Mouse (Mus musculus) v-Abl transformed pro-B cells (cell line): ENCODE results near the gene Tbc1d8.

ENCODE experiments used
- in situ Hi-C, 2 experiments: fragments of 400-800 bp; cut with MboI; formaldehyde crosslinking; loops; one replicate each; pipeline ENCODE4 v1.15.1; 2025; ENCODE audit not compliant: unreplicated experiment in 2 of 2

Tbc1d8 gene

GRCm38 (mm10) chr1:39482115-39482815 is 3.7 kb upstream of the Tbc1d8 start:
- in situ Hi-C loops = no loop called here

GRCm38 (mm10) chr1:39479254-39479653 is 699 bp upstream of the Tbc1d8 start:
- in situ Hi-C loops = no loop called here

GRCm38 (mm10) chr1:39478896-39479200 is 293 bp upstream of the Tbc1d8 start:
- in situ Hi-C loops = no loop called here

GRCm38 (mm10) chr1:39477064-39477463 is 1.5 kb downstream of the Tbc1d8 start:
- in situ Hi-C loops = no loop called here

- in situ Hi-C loops = no loop called here
These were observed 2.2 kb downstream of the Tbc1d8 start for GRCm38 (mm10) chr1:39476341-39476740.

- in situ Hi-C loops = no loop called here
These were observed 4.0 kb downstream of the Tbc1d8 start for GRCm38 (mm10) chr1:39474516-39474915.

GRCm38 (mm10) chr1:39471298-39471902 is 7.2 kb downstream of the Tbc1d8 start:
- in situ Hi-C loops = no loop called here

- in situ Hi-C loops = no loop called here
These were observed 9.6 kb downstream of the Tbc1d8 start for GRCm38 (mm10) chr1:39468982-39469381.

GRCm38 (mm10) chr1:39466526-39466925 is 12.0 kb downstream of the Tbc1d8 start:
- in situ Hi-C loops = no loop called here

GRCm38 (mm10) chr1:39464760-39465159 is 13.8 kb downstream of the Tbc1d8 start:
- in situ Hi-C loops = no loop called here

- in situ Hi-C loops = no loop called here
These were observed 15.6 kb downstream of the Tbc1d8 start for GRCm38 (mm10) chr1:39462937-39463444.

GRCm38 (mm10) chr1:39462036-39462435 is 16.5 kb downstream of the Tbc1d8 start:
- in situ Hi-C loops = no loop called here

GRCm38 (mm10) chr1:39460495-39460894 is 18.1 kb downstream of the Tbc1d8 start:
- in situ Hi-C loops = no loop called here

GRCm38 (mm10) chr1:39457887-39458874 is 20.4 kb downstream of the Tbc1d8 start:
- in situ Hi-C loops = no loop called here

GRCm38 (mm10) chr1:39456421-39456853 is 22.1 kb downstream of the Tbc1d8 start:
- in situ Hi-C loops = no loop called here

GRCm38 (mm10) chr1:39455350-39456023 is 23.1 kb downstream of the Tbc1d8 start:
- in situ Hi-C loops = no loop called here

- in situ Hi-C loops = no loop called here
These were observed 23.8 kb downstream of the Tbc1d8 start for GRCm38 (mm10) chr1:39454783-39455175.

- in situ Hi-C loops = no loop called here
These were observed 24.3 kb downstream of the Tbc1d8 start for GRCm38 (mm10) chr1:39454108-39454782.

- in situ Hi-C loops = no loop called here
These were observed 26.4 kb downstream of the Tbc1d8 start for GRCm38 (mm10) chr1:39452203-39452602.
